Mouse (Mus musculus) midbrain, embryonic 10.5 days (tissue): ENCODE measurements around the gene Bicdl1. TPM values are rescaled to one million over a fixed set of nuclear protein-coding genes. Genes with fewer than 3 reads are reported as not detected.

Experiments
- DNase-seq: peaks from one replicate; pipeline ENCODE4 v3.0.0-alpha.2; 2017; ENCODE audit warnings: low spot score
- H3K27ac ChIP-seq: fragments of 300-500 bp; sonication (generic); replicated peaks from 2 replicates; pipeline ENCODE4 v1.5.1; 2016; ENCODE audit warnings: mild to moderate bottlenecking
- H3K27me3 ChIP-seq: fragments of 300-500 bp; sonication (generic); 2 replicates; pipeline ENCODE4 v1.6.1; 2016; ENCODE audit warnings: low read depth, mild to moderate bottlenecking; ENCODE audit not compliant: poor library complexity, severe bottlenecking
- H3K36me3 ChIP-seq: fragments of 300-500 bp; sonication (generic); 2 replicates; pipeline ENCODE4 v1.6.1; 2016; ENCODE audit warnings: mild to moderate bottlenecking, moderate library complexity
- H3K4me1 ChIP-seq: fragments of 300-500 bp; sonication (generic); 2 replicates; pipeline ENCODE4 v1.6.1; 2016
- H3K4me3 ChIP-seq: fragments of 300-500 bp; sonication (generic); 2 replicates; pipeline ENCODE4 v1.5.1; 2016; ENCODE audit warnings: mild to moderate bottlenecking, moderate library complexity
- H3K9me3 ChIP-seq: fragments of 300-500 bp; sonication (generic); replicated peaks from 2 replicates; pipeline ENCODE4 v1.6.1; 2016; ENCODE audit warnings: mild to moderate bottlenecking
- WGBS: fragments of 180-500 bp; shearing (Covaris S2); methylation state at CpG from one replicate; pipeline ENCODE4 v1.1.7; 2016; 5-methylcytosine and 5-hydroxymethylcytosine counted together
- polyA plus RNA-seq: library from polyadenylated mRNA; unstranded; fragments of >200 nt; fragmentation: Nextera tagmentation; extraction: Ambion mirVana; gene quantifications from 2 replicates; pipeline ENCODE4 v1.2.1, GENCODE M21; 2016

The Bicdl1 gene
- polyA plus RNA-seq, 1 experiment from 2014 or later, result 12.1 TPM

DNA sequence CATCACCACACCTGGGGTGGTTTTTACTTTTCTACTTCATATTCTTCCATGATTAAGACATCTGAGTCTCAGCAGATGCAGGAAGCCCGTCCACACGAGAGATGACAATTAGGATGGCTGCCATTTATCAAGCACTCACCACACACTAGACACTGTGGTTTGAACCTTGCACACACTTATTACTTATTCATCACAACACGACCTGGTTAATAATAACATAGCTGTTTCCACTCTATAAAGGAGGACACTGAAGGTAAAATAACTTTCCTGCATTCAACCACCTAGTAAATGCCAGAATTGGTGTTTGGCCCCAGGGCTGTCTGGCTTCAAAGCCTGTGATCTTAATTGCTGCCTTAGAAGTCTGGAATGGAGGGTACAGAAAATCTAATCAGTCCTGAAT lies 10.7 kb downstream of the Bicdl1 start:
- H3K36me3 ChIP-seq, result no peaks in the 10 kb centered on the region
- 80% methylated on average over 3 of the region's 3 CpGs for WGBS
- no peaks in the 10 kb centered on the region for H3K9me3 ChIP-seq
- no peak for DNase-seq
- no peak overlapping the region for H3K4me3 ChIP-seq
- no peaks in the 10 kb centered on the region for H3K4me1 ChIP-seq
- H3K27me3 ChIP-seq, result no peaks in the 10 kb centered on the region
- H3K27ac ChIP-seq, result no peak overlapping the region

DNA sequence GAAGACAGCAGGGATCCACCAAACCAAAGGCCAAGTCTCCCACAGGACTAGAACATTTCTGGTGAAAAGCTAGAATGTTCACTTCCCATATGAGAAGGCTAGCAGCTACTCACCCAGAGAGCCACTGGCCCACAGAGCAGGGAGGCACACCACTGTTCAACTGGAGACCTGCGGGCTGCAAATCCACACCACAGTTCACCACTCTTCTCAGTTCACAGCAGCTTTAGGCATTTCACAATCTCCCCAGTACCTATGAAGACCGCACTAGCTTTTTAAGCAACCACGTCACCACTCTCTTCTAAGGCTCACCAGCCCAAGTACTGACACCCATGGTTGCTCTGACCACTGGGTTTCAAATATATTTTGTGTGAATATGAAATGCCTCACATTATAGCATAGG lies 13.7 kb downstream of the Bicdl1 start:
- WGBS, result 92% methylated on average over 3 of the region's 3 CpGs
- H3K27ac ChIP-seq, result no peak overlapping the region

DNA sequence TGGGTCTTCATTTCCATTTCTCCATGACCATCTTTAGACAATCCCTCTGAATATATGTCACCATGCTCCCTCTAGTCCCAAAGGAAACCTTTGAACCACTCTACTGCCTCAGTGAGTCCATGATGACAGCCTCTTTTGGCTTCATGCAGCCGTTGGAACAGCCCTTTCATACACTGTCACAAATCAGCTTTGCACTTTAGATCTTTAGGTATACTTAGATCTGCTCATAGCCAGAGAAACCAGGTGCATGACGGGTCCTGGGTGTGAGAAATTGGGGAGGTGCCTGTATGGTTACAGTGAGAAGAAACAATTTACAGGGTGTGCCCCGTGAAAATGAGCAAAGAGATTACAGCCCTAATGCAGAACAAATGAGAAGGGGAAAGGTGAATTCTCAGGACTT lies 14.3 kb downstream of the Bicdl1 start:
- WGBS, result 91% methylated on average over 3 of the region's 3 CpGs
- H3K36me3 ChIP-seq, result no peaks in the 10 kb centered on the region
- H3K9me3 ChIP-seq, result no peaks in the 10 kb centered on the region
- no peak overlapping the region for H3K4me3 ChIP-seq
- H3K27ac ChIP-seq, result no peak overlapping the region
- H3K27me3 ChIP-seq, result no peaks in the 10 kb centered on the region
- no peak for DNase-seq
- no peaks in the 10 kb centered on the region for H3K4me1 ChIP-seq

More for the DNA sequence above, 13.7 kb downstream of the Bicdl1 start:
- no peak for DNase-seq
- Histone ChIP-seq H3K27me3 (no peaks in the 10 kb centered on the region), H3K4me3 (no peak overlapping the region), H3K36me3 (no peaks in the 10 kb centered on the region), H3K4me1 (no peaks in the 10 kb centered on the region), H3K9me3 (no peaks in the 10 kb centered on the region)

DNA sequence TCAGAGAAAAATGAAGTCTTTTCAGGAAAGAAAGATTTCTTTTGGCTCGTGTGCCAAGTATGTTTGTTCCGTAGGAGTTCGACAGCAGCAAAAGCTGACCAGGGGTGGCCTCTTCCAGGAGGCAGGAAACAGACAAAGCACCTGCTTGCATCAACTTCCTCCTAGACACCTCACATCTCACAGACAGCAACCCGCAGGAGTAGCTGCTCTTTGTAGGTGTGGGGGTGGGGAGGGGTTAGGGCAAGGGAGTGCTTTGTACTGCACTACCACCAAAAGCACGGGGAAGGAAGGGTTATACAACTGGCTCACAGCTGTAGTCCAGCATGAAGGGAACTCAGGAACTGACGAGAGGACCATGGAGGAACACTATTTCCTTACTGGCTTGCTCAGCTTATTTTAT lies 15.0 kb downstream of the Bicdl1 start:
- Histone ChIP-seq H3K36me3 (no peaks in the 10 kb centered on the region), H3K4me3 (no peak overlapping the region), H3K27me3 (no peaks in the 10 kb centered on the region), H3K4me1 (peaks cover 6% of the 10 kb centered on the region), H3K9me3 (no peaks in the 10 kb centered on the region), H3K27ac (no peak overlapping the region)
- DNase-seq, result no peak
- 81% methylated on average over 6 of the region's 6 CpGs for WGBS

DNA sequence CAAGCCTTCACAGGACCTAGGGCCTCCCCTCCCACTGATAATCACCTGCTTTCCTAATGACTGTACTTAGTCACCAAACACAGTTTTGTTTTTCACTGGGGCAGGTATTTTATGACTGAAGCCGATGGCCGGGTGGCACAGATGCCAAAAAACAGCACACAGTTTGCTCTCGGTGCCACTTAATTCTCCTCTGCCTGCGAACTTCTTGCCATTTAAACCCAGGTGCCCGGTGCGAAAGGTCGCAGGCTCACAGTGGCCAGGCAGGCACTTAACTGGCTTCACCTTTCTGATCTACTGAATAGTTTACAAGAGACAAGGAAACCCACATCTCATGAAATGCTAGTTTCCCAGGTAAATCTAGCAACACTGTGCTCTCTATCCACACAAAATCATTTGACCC lies 16.7 kb downstream of the Bicdl1 start:
- Histone ChIP-seq H3K36me3 (no peaks in the 10 kb centered on the region), H3K4me1 (peaks cover 7% of the 10 kb centered on the region), H3K27me3 (no peaks in the 10 kb centered on the region), H3K27ac (no peak overlapping the region), H3K9me3 (no peaks in the 10 kb centered on the region), H3K4me3 (no peak overlapping the region)
- DNase-seq, result no peak
- WGBS, result 91% methylated on average over 7 of the region's 7 CpGs

DNA sequence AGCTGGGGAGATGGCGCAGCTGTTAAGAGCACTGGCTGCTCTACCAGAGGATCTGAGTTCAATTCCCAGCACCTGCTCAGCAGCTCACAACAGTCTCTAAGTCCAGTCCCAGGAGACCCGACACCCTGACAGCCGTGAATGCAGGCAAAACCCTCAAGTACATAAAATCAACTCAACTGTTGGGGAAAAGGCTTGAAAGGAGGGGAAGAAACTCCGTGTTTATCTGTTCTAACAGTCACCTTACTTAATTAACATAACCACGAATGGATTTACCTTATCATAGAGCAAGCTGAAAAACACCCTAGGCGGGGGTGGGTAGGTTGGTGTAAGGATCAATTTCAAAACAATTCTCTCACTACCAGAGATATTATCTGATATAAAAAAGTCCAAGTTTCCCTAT lies 18.9 kb downstream of the Bicdl1 start:
- no peak overlapping the region for H3K4me3 ChIP-seq
- peaks cover 7% of the 10 kb centered on the region for H3K4me1 ChIP-seq
- no peaks in the 10 kb centered on the region for H3K9me3 ChIP-seq
- no peaks in the 10 kb centered on the region for H3K27me3 ChIP-seq
- no peaks in the 10 kb centered on the region for H3K36me3 ChIP-seq
- H3K27ac ChIP-seq, result no peak overlapping the region
- DNase-seq, result no peak
- 75% methylated on average over 6 of the region's 6 CpGs for WGBS

DNA sequence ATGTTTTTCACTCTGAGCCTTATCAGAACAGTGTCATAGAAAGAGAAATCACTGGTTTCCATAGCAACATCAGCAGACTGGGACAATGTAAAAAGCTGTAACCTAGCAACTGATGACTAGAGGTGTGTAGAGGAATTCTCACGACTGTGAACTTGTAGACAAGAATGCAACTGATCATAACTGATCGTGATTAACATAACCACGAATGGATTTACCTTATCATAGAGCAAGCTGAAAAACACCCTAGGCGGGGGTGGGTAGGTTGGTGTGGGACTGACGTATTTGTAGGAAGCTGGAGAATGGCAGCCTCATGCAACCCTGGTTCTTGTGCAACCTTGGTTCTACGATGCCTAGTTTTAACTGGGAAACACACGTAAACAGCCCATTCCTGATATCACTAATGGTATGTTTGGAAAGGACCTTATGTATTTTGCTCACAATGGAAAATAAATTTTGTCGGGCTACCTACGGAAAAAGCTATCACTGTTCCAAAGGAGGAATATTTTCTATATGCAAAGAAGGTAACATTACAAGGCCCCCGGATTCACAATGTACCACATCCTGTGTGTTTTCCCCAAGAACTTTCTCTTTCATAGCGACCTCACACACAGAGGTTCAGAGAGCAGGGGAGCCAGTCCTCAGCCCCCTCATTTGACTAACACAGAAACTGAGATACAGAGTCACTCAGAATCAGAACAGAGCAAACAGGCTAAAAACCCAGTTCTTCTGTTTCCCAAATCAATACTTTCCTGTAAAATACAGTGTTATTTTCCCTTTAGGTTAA lies 19.6 kb downstream of the Bicdl1 start:
- no peak overlapping the region for H3K27ac ChIP-seq
- H3K4me3 ChIP-seq, result no peak overlapping the region
- no peaks in the 10 kb centered on the region for H3K27me3 ChIP-seq
- no peak for DNase-seq
- H3K9me3 ChIP-seq, result no peaks in the 10 kb centered on the region
- H3K4me1 ChIP-seq, result peaks cover 7% of the 10 kb centered on the region
- no peaks in the 10 kb centered on the region for H3K36me3 ChIP-seq
- 84% methylated on average over 11 of the region's 11 CpGs for WGBS

DNA sequence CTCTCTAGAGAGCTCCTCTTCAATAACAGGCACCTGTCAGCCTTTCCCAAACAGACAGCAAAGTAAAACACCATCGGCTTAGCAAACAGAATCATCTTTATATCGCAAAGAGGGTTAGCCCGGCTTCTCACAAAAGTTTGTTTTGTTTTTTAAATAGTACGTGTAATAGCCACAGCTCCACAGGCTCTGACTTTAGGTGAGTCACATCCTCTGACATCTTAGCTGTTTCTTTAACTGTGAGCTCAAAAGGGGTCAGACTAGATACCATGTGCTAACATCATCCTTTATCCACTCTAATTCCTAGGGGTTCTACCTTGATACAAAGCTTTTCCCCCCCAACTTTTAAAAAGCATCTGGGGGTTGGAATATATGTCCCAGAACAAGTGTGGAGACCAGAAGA lies 21.2 kb downstream of the Bicdl1 start:
- peaks cover 7% of the 10 kb centered on the region for H3K4me1 ChIP-seq

DNA sequence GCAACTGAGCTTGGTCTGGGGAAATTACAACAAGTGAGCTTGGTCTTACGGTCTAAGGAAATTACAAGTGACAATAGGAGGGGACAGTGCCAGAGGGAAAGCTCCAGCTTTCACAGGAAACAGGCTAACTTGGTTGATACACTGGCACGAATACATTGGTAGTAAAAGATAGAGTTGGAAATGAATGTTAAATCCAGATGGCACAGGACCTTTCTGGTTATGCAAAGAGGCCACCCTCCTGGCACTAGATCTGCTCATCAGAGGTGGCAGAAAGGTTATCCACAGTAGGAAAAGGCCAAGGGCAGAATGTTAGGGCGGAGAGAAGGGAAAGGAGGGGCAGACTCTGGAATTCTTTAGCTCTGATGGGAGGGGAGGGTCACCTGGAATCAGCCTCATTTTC lies 22.5 kb downstream of the Bicdl1 start:
- 78% methylated on average over 3 of the region's 3 CpGs for WGBS
- H3K4me3 ChIP-seq, result no peak overlapping the region
- H3K36me3 ChIP-seq, result no peaks in the 10 kb centered on the region
- H3K27me3 ChIP-seq, result no peaks in the 10 kb centered on the region
- DNase-seq, result no peak
- H3K27ac ChIP-seq, result no peak overlapping the region
- no peaks in the 10 kb centered on the region for H3K9me3 ChIP-seq
- H3K4me1 ChIP-seq, result peaks cover 10% of the 10 kb centered on the region

More for the DNA sequence above, 21.2 kb downstream of the Bicdl1 start:
- no peak for DNase-seq
- Histone ChIP-seq H3K27ac (no peak overlapping the region), H3K27me3 (no peaks in the 10 kb centered on the region), H3K9me3 (no peaks in the 10 kb centered on the region), H3K4me3 (no peak overlapping the region), H3K36me3 (no peaks in the 10 kb centered on the region)
- WGBS, result 86% methylated on average over 4 of the region's 4 CpGs

DNA sequence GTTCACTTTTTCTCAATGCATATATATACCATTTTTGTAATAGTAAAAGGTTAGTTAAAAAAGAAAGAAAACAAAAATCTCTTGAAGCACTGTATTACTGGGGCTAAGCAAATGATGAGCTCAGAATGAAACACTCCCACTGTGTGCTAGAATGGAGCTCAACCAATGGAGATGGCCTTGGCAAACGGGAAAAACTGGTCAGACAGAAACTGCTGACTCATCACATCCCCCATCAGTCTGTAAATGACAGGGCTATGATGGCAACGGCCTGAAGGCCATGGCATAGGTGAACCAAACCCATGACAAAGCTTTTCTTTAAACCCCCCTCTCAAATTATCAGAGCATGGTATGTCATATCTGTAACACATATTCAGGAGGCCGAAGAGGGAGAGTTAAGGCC lies 29.4 kb downstream of the Bicdl1 start:
- no peak overlapping the region for H3K4me3 ChIP-seq
- DNase-seq, result no peak
- no peak overlapping the region for H3K27ac ChIP-seq
- no peaks in the 10 kb centered on the region for H3K9me3 ChIP-seq
- H3K4me1 ChIP-seq, result peaks cover 3% of the 10 kb centered on the region; the same call in 1 of the 2 replicates
- 67% methylated on average over 3 of the region's 3 CpGs for WGBS
- no peaks in the 10 kb centered on the region for H3K27me3 ChIP-seq
- H3K36me3 ChIP-seq, result no peaks in the 10 kb centered on the region

DNA sequence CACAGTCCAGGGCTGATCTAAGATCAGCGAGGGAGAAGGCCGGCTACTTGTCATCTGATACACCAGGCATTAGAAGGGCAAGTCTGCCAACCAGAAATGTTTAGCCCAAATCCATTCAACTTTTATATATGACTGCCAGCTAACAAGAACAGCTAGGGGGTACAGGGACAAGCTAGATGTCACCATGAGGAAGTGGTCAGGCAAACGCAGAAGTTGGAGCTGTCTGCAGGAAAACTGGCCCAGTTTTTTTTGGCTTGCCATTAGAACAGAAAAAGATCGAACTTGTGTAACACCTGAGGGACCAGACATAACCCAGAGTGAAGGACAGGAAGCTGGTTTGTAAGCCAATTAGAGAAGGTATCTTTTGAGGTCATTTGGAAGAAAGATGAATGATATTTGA lies 30.2 kb downstream of the Bicdl1 start:
- no peaks in the 10 kb centered on the region for H3K27me3 ChIP-seq
- no peak for DNase-seq
- peaks cover 3% of the 10 kb centered on the region; the same call in 1 of the 2 replicates for H3K4me1 ChIP-seq
- H3K9me3 ChIP-seq, result no peaks in the 10 kb centered on the region
- H3K27ac ChIP-seq, result no peak overlapping the region
- 78% methylated on average over 4 of the region's 4 CpGs for WGBS
- no peak overlapping the region for H3K4me3 ChIP-seq
- no peaks in the 10 kb centered on the region for H3K36me3 ChIP-seq

DNA sequence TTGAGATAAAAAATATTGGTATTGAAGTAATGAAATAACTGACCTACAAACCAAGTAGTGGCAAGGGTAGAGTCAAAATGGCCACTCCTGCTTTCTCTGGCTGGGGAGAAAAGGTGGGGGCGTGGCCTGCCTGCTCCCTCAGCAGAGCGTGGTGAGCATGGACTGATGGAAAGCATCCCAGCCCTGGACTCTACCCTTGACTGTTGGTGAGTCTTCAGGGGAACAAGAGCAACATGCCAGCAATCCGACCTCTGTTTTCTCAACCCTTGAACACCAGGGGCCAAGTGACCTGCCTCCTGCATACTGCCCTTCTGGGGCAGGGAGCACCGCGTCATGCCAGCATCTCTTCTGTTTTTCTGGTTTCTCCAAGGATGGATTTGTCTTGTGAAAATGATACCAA lies 34.6 kb downstream of the Bicdl1 start:
- no peak for DNase-seq
- H3K36me3 ChIP-seq, result no peaks in the 10 kb centered on the region
- H3K4me3 ChIP-seq, result no peak overlapping the region
- no peaks in the 10 kb centered on the region for H3K9me3 ChIP-seq
- WGBS, result 75% methylated on average over 5 of the region's 5 CpGs
- H3K27ac ChIP-seq, result no peak overlapping the region
- H3K27me3 ChIP-seq, result no peaks in the 10 kb centered on the region
- peaks cover 22% of the 10 kb centered on the region for H3K4me1 ChIP-seq

DNA sequence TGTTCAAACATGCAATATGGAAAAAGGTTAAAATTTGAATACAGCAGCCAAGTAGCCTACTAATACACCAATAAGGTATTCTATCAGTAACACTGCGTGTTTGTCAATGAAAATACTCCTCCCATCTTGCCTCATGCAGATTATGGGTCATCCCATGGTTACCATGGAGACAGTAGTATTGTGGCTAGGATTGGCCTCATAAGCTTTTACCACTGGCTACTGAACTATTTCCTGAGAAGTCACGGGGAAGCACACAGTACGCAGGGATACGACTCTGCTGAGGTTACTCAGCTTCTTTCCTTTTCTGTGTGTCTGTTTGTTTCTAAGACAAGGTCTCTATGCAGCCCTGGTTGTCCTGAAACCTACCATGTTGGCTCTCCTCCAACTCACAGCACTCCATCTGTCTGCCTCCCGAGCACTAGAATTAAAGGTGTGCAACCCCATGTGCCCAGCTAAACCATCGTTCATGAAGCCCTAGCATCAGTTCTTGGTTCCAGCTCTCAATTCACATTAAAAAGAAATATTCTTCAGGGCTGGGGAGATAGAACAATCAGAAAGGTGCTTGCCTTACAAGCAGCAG lies 36.1 kb downstream of the Bicdl1 start:
- Histone ChIP-seq H3K36me3 (no peaks in the 10 kb centered on the region), H3K4me1 (peaks cover 22% of the 10 kb centered on the region), H3K4me3 (no peak overlapping the region), H3K27ac (no peak overlapping the region), H3K9me3 (no peaks in the 10 kb centered on the region), H3K27me3 (no peaks in the 10 kb centered on the region)
- WGBS, result 76% methylated on average over 6 of the region's 6 CpGs
- no peak for DNase-seq
